Mouse (Mus musculus) activated CD4-positive, CD25-positive, alpha-beta regulatory T cell, adult 4 months (primary cell): ENCODE measurements around the gene Tas2r135. TPM values are rescaled to one million over a fixed set of nuclear protein-coding genes. Genes with fewer than 3 reads are reported as not detected.

Experiments
- ATAC-seq: one replicate; pipeline ENCODE4 v1.8.0; 2017
- polyA plus RNA-seq, 2 experiments: library from polyadenylated mRNA; unstranded; fragments of 100-300 nt; shearing (Covaris generic); gene quantifications; one replicate each; pipeline ENCODE4 v1.2.1; 2017

Tas2r135 gene
- polyA plus RNA-seq, 2 experiments from 2014 or later = 0.52 TPM; not detected in 1

DNA sequence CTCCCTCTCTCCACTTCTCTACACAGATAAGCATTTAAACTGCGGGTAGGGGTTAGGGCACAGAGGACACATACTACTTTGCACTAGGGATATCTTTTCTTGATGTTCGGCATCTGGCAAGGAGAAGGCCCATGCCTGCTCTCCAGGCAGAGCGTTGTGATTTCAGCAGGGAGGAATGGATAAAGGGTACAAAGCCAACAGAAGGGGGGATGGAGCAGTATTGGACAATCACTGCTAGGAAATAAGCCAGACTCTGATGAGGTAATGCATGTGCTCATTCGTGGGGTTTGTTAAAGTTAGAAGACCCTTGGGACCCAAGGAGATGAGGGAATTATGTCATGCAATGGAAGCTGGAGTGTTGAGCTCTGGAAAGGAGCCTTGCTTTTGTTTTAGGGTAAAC is 30.5 kb upstream of the Tas2r135 start:
- no peak for ATAC-seq

DNA sequence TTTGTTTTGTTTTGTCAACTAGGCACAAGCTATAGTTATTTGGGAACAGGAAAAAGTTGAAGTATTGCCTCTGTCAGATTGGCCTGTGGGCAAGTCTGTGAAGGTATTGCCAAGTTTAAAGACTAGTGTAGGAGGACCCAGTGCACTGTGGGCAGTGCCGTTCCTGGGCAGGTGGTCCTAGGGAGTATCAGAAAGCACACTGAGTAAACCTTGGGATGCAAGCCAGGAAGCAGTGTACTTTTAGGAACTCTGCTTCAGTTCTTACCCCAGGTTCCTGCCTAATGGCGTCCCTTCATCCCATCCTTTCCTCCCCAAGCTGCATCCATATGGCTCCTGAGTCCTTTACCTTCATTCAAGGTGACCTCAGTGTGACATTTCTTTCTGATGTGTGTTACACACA is 30.1 kb upstream of the Tas2r135 start:
- ATAC-seq = no peak

DNA sequence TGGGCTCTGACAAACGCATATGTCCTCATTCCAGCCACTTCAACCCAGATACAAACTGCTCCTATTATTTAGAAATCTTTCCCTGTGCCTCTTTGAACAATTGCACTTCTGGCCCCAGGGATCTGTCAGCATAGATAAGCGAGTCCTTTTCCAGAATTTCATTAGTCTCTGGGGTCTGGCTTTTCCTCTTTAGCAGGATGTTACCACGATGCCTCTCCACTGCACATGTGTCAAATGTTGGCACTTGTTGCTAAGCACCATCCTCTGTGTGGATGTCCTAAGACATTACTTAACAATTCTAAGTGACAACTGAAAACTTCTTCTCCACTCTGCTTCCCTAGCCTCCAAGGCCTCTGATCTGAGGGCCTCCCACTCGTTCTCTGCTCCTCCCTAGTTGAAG is 29.2 kb upstream of the Tas2r135 start:
- no peak for ATAC-seq

DNA sequence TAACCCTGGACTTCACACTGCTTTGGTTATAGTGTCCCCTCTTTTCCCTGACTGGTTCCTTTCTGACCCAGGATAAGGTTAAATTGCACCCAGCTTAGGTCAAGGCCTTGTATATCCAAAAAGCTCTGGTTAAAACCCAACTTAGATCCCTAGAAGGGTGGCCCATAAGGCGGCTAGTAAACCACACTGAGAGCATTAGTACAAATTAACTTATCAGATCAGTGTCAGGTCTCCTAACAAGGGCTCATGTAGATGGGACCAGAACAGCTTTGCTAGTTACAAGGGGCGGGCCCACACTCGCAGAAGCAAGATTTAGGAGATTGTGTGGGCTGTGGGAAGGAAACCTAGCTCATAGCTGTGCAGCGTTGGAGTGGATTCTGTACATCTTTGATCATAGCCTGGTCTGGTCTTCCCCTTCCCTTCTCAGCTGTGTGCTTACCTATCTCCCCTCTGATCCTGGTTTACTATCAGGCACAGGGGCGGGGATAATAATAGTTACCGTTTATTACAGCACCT is 28.7 kb upstream of the Tas2r135 start:
- ATAC-seq = peak; percentile 41

DNA sequence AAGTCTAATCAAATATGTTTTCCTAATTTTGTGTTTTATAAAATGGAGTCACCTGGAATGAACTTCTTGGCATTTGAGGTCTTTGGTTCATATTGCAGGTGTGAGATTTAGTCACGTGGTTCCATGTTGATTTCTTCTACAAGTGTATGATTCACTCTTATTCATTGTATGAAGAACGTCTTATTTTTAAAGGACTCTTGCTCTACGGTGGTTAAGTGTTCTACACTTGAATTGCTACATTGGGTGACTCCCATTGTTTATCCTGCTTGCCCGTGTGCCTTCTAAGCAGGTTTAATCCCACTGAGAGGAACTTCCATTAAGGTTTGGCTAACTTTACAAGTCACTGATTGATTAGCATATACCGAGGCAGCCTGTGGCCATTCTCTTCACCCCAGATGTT is 28.0 kb upstream of the Tas2r135 start:
- ATAC-seq = no peak

DNA sequence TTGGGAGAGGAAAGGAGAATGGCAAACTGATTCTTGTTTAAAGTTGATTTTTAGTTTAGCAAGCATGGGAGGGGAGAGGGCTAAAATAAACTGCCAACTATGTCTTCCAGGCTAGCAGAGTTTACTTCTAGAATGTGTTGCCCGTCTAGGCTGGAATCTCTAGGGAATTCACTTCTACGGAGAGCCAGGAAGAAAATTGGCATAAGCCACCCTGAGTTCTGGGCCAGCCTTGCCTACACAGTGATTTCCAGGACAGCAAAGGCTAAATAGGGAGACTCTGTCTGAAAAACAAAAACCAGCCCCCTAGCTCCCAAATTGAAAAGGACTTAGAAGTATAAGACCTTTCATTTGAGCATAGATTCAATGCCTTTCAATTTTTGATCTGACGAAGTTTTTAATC is 25.7 kb upstream of the Tas2r135 start:
- no peak for ATAC-seq

- peak; percentile 60 for ATAC-seq
These were observed 24.7 kb upstream of the Tas2r135 start for GRCm38 (mm10) chr6:42380416-42381144.

DNA sequence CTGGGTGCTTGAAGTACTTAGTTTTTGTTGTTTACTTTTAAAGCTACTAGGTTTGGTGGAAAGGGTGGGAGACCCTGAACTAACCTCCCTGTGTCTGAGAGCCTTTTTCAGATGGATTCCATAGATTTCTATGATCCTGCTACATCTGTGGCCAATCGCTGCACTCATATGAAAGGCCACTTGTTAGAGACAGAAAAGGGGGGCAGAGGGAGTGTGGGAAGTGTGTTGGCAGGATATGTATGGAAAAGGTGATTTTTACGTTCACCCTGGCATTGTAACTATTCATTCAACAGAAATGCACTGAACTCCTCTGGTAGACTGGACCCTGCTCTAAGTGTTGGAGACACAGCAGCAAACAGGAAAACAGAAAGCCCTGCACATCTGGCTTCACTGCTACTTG is 24.0 kb upstream of the Tas2r135 start:
- ATAC-seq = no peak

DNA sequence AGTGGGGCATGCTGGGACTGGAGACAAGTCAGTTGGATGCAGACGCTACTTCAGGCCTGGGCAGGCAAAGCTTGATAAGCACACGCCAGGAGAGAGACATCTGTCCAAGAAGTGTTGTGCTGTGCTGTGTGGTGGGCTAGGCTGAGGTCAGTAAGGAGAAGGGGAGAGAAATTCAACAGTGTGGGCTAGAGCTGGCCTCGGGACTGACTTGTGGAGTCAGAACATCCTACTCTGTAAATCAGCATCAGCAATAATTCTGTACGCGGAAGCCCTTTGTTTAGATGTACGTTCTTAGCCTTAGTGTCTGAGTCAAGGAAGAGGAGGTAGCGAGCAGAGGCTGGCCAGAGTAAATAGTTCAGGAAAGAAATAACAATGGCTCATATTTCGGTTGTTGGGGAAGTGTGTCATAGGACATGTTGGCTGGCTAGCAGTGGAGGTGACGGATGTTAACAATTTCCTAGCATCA is 23.3 kb upstream of the Tas2r135 start:
- no peak for ATAC-seq

DNA sequence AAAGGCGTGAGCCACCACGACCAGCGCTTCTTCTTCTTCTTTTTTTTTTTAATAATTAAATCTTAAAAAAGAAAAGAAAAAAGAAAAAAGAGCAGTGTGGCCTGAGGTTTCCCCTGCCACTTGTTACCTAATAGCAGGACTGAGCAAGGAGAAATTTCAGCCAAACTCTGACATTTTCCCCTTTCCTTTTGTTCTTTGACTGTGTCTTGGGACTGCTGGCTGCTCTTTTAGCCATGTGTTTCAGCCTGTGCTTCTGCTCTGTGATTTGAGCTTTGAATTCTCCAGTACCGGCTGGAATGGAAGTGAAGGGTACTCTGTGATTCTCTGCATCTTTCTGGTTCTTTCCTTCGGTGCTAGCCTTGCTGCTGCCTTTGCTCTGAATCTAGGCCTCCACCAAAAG is 21.9 kb upstream of the Tas2r135 start:
- ATAC-seq = no peak

DNA sequence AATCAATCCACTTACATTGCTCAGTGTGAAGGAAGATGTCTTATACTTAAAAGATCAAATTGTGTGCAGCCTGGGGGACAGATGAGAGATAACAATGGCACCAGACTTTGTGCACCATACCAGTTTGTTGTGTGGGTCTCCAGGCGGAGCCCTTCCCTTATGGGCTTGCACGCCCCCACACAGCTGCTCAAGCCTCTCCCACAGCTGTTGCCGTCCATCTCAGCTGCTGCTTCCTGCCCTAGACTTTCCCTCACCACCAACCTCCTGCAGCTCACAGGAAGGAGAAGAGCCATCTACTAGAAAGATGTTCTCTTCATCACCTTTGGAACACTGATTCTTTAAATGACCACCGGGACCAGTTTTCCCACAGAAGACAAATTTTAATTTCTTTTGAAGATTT is 19.6 kb upstream of the Tas2r135 start:
- ATAC-seq = no peak

GRCm38 (mm10) chr6:42391796-42392330 is 13.4 kb upstream of the Tas2r135 start:
- ATAC-seq = no peak

- no peak for ATAC-seq
These were observed 9.0 kb upstream of the Tas2r135 start for GRCm38 (mm10) chr6:42395960-42396809.

DNA sequence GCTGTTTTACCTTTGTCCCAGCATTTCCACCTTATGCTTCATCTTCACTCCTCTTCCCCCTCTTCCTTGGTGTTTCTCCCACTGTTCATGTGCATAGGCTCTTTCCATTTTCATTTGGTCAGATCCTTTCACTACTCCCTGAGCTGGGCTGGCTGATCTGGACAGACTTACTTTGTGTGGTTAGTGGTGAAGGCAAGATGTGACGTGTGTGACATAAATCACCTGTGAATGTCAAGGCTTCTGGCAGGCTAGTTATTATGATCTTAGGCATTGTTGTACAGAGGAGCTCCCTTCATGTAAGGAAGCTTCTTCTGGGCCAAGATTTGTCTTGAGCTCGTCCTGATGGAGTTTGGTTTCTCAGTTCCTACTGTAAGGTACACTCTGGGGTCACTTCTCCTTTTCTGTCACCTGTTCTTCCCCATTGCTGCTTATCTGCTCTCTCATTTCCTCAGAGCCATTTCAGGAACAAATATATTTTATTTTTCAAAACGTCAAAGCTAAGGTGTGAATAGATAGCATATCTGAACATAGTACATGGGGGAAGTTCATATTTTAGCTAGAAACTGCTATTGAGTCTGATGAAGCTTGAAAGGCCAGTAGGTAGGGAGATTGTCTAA is 8.1 kb upstream of the Tas2r135 start:
- ATAC-seq = no peak

- ATAC-seq = no peak
These were observed 6.9 kb upstream of the Tas2r135 start for GRCm38 (mm10) chr6:42398285-42398684.

DNA sequence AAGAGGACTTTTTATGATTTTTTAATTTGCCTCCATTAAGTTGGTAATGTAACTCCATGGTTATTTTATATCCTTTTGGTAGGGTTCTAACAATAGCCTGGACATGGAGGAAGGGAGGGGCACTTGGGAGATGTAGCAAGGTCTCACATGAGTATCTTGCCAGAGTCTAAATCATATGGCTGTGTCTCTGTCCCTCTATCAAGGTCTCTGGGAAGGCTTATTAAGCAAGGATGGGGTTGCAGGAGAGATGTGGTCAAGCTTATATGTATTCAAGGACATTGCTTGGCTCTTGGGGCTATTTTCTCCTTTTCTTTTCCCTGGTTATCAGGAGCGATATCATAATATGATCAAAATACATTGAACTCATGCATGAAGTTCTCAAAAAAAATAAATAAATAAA is 6.2 kb upstream of the Tas2r135 start:
- ATAC-seq = no peak

- ATAC-seq = no peak
These were observed 5.3 kb upstream of the Tas2r135 start, which contains the start of gene Tas2r143 for GRCm38 (mm10) chr6:42399938-42400337. Gene Tas2r143, plus strand, starts transcription at chr6:42400238.

- ATAC-seq = no peak
These were observed 14.2 kb downstream of the Tas2r135 start for GRCm38 (mm10) chr6:42419443-42419842.

DNA sequence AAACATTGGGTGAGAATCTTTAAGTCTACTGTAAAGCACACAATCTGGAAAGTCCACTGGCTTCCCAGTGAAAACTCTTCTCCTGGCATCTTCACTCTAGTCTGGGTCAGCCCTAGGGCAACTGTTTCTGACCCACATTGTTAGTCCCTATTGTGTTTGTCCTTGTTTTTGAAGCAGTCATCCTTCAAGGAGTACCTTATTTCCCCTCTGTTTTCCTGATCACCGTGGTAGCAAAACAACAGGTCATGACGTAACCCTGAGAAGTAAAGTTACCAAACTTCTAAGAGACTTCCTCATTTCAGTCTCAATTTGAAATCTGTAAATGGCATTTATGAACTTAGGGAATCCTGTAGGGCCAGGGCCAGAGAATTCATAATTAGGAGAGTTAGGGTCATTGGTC is 16.2 kb downstream of the Tas2r135 start:
- ATAC-seq = no peak

DNA sequence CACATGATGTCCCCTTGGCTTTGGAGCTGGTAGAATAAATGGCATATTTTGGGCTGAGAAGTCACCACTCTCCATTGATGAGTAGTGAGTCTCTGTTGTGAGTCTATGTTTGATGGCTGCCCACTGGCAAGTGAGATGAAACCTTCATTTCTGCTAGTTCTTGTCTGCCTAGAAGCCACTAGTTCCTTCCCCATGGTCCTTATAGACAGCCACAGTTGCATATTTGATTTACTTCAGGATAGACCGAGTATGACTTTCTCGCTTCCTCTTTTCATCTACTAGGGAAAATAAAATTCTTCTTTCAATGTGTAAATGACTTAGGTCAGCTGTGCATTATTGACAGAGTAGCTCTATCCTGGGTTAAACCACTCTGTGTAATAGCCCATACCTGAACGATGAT is 19.2 kb downstream of the Tas2r135 start:
- ATAC-seq = no peak

- no peak for ATAC-seq
These were observed 21.1 kb downstream of the Tas2r135 start for GRCm38 (mm10) chr6:42426337-42426736.

DNA sequence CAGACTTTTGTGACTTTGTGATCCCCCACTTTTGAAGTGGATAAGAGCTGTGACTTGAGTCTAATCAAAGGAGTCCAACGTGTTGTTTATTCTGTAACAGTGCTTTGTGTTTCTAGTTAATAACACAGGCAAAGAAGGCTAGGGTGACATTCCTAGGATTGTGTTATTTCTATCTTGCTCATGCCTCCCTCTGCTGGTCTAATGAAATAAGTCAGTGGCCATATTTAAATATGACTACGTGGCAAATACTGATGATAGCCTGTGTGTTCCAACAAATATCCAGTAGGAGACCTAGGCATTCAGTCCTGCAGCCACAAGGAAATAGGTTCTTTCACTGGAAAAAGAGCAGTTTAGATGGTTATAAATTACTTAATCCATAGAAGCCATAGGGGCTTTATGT is 28.3 kb downstream of the Tas2r135 start:
- no peak for ATAC-seq

GRCm38 (mm10) chr6:42434446-42434845 is 29.2 kb downstream of the Tas2r135 start, which contains the start of gene Tas2r126:
Gene Tas2r126, plus strand, starts transcription at chr6:42434535.
- ATAC-seq = no peak
